Mouse (Mus musculus) spleen, postnatal 14 days (tissue): ENCODE results near the gene Zscan25.
"Not testable (repeated sequence)": the region's sequence is repeated elsewhere in the genome, so short reads cannot be mapped to it uniquely, and the experiment has no call there.

Source experiments
- DNase-seq, 2 experiments: peaks; one replicate each; pipeline ENCODE4 v3.0.0; 2021 to 2022; ENCODE audit warnings: low spot score in 2 of 2

The Zscan25 gene

GRCm38 (mm10) chr5:145280371-145281143 lies at the start of gene Zscan25:
Zscan25 (plus strand) TSS chr5:145280500.
- DNase-seq = peak; percentile 76 to 85

GRCm38 (mm10) chr5:145230641-145231040 lies 49.7 kb upstream of the Zscan25 start:
- no peak for DNase-seq

GRCm38 (mm10) chr5:145231367-145231871 lies 48.9 kb upstream of the Zscan25 start, which contains the start of gene Zfp655:
Zfp655 (plus strand) TSS chr5:145231715.
- DNase-seq = peak; percentile 89 to 94

- no peak for DNase-seq
Measured at GRCm38 (mm10) chr5:145231893-145232411, 48.3 kb upstream of the Zscan25 start.

- no peak for DNase-seq
Measured at GRCm38 (mm10) chr5:145234636-145235035, 45.7 kb upstream of the Zscan25 start.

- no peak for DNase-seq
Measured at GRCm38 (mm10) chr5:145249520-145249919, 30.8 kb upstream of the Zscan25 start.

- not testable (repeated sequence) for DNase-seq
Measured at GRCm38 (mm10) chr5:145273568-145273967, 6.7 kb upstream of the Zscan25 start.

GRCm38 (mm10) chr5:145279948-145280347 lies 352 bp upstream of the Zscan25 start:
- DNase-seq = no peak

- no peak for DNase-seq
Measured at GRCm38 (mm10) chr5:145288382-145288781, 8.1 kb downstream of the Zscan25 start.

GRCm38 (mm10) chr5:145290697-145291096 lies 10.4 kb downstream of the Zscan25 start:
- no peak for DNase-seq

GRCm38 (mm10) chr5:145292398-145292797 lies 12.1 kb downstream of the Zscan25 start:
- DNase-seq = no peak

- no peak for DNase-seq
Measured at GRCm38 (mm10) chr5:145300469-145300868, 20.2 kb downstream of the Zscan25 start.

- DNase-seq = not testable (repeated sequence)
Measured at GRCm38 (mm10) chr5:145301796-145302195, 21.5 kb downstream of the Zscan25 start.

GRCm38 (mm10) chr5:145302424-145302823 lies 22.1 kb downstream of the Zscan25 start:
- DNase-seq = no peak

- DNase-seq = not testable (repeated sequence)
Measured at GRCm38 (mm10) chr5:145306953-145307352, 26.7 kb downstream of the Zscan25 start.

GRCm38 (mm10) chr5:145307811-145308210 lies 27.5 kb downstream of the Zscan25 start:
- not testable (repeated sequence) for DNase-seq

GRCm38 (mm10) chr5:145313845-145314244 lies 33.5 kb downstream of the Zscan25 start:
- DNase-seq = no peak

- no peak for DNase-seq
Measured at GRCm38 (mm10) chr5:145317141-145317540, 36.8 kb downstream of the Zscan25 start.

- not testable (repeated sequence) for DNase-seq
Measured at GRCm38 (mm10) chr5:145338756-145339155, 58.5 kb downstream of the Zscan25 start.
